Mouse (Mus musculus) fibroblast of lung, adult 2 months (primary cell): ENCODE data around the gene Iqgap2.

Experiments
- DNase-seq: peaks from one replicate; pipeline ENCODE4 v3.0.0-alpha.2; 2011; ENCODE audit warnings: low read depth

The Iqgap2 gene

DNA sequence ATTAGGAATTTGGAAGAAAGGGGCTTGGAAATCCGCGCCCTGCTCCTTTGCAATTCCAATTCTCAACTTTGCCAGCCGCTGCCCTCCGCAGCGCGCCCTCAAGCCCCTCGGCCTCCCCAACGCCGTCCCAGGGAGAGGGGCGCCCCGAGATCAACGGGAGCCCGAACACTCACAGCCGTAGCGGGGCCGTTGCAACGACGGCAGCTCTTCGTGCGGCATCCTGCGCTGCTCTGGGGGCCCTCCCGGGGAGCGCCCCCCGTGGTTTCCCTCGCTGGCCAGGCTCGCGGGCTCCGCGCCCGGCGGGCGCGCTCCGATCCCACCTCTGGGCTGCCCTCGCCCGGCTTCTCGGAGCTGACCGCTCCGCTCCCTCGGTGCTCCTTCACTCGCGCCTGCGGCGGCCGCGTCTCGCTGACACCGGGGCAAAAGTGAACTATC, at the start of gene Iqgap2:
Iqgap2 (minus strand) TSS at position 432 of the 435 bp plus-strand sequence.
- no peak for DNase-seq

DNA sequence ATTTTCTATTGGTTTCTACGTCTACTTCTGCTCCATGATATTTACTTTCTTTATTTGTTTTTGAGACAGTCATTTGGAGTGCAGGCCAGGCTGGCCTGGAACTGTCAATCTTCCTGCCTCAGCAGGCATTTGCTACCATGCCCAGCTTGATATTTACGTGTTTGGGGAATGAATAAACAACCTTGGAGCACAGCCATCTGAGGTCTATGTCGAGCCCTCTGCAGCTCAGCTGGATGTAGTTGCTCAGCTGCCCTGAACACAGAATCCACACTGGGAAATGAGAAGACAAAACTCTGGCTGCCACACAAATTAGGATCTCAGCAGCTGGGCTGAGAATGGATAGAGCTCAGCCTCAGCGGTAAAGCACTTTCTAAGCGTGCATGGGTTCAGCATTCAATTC, 49.1 kb upstream of the Iqgap2 start:
- no peak for DNase-seq

GRCm38 (mm10) chr13:95924201-95924621, 32.5 kb upstream of the Iqgap2 start:
- DNase-seq = no peak

GRCm38 (mm10) chr13:95922626-95923025, 30.9 kb upstream of the Iqgap2 start:
- no peak for DNase-seq

- DNase-seq = no peak
Measured at GRCm38 (mm10) chr13:95918624-95919284, 27.0 kb upstream of the Iqgap2 start.

DNA sequence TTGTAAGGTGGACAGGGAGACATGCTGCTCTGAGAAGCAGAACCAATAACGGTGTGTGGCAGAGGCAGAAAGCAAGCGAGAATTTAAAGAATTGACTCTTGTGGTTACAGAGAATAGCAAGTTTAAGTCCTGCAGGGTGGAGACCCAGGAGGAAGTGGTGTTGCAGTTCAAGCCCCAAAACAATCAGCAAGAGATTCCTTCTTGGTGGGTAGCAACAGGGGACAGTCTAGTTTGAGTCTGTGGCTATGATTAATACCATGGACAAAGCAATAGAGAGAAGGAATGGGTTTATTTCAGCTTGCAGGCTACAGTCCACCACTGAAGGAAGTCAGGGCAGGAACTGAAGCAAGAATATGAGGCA, 21.3 kb upstream of the Iqgap2 start:
- no peak for DNase-seq

- DNase-seq = peak; percentile 4
Measured at GRCm38 (mm10) chr13:95912157-95913045, 20.7 kb upstream of the Iqgap2 start.

GRCm38 (mm10) chr13:95910270-95910669, 18.5 kb upstream of the Iqgap2 start:
- DNase-seq = no peak

DNA sequence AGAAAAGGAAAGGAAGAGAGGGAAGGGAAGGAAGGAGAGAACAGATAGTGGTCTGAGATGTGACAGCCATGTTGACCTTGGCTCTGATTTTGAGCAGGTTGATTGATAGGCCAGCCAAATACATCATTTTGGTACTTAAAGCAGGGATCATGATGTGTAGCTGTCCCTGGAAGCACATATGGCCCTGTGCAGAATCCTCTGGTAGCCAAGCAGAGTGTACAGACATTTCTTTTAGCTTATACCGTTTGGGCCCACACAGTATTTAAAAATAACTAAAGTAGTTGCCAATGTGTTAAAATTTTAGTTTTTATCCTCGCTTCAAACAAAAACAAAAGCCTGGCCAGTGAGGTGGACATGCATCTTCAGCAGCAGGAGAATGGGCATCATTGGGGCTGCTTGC, 17.5 kb upstream of the Iqgap2 start:
- DNase-seq = no peak

DNA sequence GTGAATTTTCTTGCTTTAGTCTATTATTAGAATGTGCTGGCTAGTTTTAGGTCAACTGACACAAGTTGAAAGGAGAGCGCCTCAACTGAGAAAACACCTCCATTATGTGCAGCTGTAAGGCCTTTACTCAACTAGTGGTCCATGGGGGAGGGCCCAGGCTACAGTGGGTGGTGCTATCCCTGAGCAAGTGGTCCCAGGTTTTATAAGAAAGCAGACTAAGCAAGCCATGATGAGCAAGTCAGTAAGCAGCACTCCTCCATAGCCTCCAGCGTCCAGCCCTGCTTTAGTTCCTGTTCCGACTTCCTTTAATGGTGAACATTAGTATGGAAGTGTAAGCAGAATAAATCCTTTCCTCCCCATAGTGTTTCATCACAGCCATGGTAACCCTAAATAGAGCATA, 11.0 kb upstream of the Iqgap2 start:
- DNase-seq = no peak

GRCm38 (mm10) chr13:95899885-95900650, 8.3 kb upstream of the Iqgap2 start:
- no peak for DNase-seq

- no peak for DNase-seq
Measured at GRCm38 (mm10) chr13:95896501-95896900, 4.8 kb upstream of the Iqgap2 start.

DNA sequence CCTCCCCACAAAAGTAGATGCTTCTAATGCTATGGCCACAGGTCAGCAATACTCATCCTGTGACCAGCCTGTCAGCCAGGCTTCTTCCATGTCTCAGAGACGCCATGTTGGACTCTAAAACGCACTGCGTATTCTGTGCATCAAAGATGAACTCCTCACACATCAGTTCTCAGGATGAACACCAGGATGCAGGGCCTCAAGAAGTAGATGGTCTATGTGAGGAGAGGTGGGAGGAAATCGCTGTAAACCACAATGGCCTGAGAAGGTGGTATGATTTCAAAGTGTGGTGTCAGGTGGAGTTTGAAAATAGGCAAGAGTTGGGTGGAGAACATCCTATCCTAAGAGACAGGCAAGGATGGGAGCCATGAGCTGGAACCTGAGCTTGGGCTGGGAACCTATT, 1.4 kb upstream of the Iqgap2 start:
- DNase-seq = no peak

- DNase-seq = no peak
Measured at GRCm38 (mm10) chr13:95892611-95893145, 956 bp upstream of the Iqgap2 start.

DNA sequence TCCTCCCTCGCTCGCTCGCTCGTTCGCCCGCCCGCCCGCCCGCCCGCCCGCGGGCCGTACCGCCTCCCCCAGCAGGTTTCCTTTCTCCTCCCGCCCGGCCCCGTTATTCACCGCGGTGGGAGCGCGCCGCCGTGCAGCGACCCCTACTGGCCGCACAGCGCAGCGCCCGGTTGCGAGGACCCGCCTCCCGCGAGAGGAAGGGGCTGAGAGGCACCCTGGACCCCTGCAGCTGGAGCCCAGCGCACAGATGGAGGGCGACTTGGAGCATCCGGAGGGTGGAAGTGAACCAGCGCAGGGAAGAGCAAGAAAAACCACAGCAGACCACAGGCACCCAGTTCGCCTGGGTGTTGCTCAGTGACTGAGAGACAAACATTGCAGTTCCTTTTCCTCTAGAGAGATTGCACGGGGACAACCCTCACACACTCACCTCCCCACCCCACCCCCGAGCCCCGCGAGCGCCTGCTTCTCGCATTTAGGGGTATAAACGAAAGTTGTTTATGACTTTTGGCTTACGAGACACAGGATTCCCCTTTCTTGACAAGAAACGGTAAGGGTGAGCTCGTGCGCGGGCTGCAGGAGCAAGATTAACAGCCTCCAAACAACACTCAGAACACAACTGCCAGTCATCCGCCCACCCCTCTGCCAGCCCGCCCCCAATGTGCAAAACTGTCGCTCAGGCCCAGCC, 346 bp upstream of the Iqgap2 start:
- no peak for DNase-seq

- DNase-seq = no peak
Measured at GRCm38 (mm10) chr13:95890851-95891471, 761 bp downstream of the Iqgap2 start.

GRCm38 (mm10) chr13:95889981-95890545, 1.7 kb downstream of the Iqgap2 start:
- DNase-seq = no peak

DNA sequence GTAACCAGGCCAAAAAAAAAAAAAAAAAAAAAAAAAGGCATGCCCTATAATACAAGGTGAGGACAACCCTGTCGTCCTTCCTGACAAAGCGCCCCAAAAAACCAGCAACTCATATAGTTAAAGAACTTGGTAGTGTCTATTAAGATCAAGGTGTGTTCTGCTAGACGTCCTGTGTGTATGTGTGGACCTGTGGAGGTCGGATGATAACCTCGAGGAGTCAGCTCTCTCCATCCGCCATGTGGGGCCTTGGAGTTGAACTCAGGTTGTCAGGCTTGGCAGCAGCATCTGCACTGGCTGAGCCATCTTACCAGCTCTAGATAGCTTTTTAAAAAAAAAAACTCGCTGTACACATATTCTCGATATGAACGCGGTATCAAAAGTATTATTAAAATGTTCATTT, 2.4 kb downstream of the Iqgap2 start:
- DNase-seq = no peak

DNA sequence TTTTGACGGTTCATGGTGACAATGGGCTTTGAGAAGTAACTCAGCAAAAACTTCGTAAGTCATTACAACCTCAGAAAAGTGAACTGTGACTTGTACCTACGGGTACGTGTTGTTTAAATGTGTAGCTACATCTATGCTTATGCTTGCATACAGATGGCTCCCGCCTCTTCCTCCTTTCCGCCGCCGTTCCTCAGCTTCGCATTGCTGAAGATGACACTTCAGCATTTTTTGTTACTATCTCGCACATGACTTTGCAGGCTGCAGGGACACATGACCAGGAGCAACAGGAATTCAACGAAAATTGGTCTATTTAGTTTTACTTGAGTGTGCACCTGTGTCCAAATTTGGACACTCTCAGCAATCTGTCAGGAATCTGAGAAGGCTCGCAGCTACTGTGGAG, 3.1 kb downstream of the Iqgap2 start:
- DNase-seq = no peak

GRCm38 (mm10) chr13:95888170-95888569, 3.6 kb downstream of the Iqgap2 start:
- no peak for DNase-seq

- no peak for DNase-seq
Measured at GRCm38 (mm10) chr13:95887375-95887774, 4.3 kb downstream of the Iqgap2 start.
